Mouse (Mus musculus) testis, adult 2 months (tissue): Measurements from ENCODE around the gene 1700025B11Rik. TPM values are rescaled to one million over a fixed set of nuclear protein-coding genes. Genes with fewer than 3 reads are reported as not detected.

ENCODE experiments used
- H3K27ac ChIP-seq: fragments of 200-500 bp; 2 replicates; pipeline ENCODE4 v1.5.1; 2012; ENCODE audit warnings: low read depth, low read length; ENCODE audit not compliant: control insufficient read depth, insufficient read depth
- H3K27me3 ChIP-seq: fragments of 200-500 bp; 2 replicates; pipeline ENCODE4 v1.6.1; 2012; ENCODE audit warnings: mild to moderate bottlenecking, low read length, moderate library complexity; ENCODE audit not compliant: control insufficient read depth, insufficient read depth
- H3K36me3 ChIP-seq: fragments of 200-500 bp; 2 replicates; pipeline ENCODE4 v1.6.1; 2012; ENCODE audit warnings: mild to moderate bottlenecking, low read length; ENCODE audit not compliant: control insufficient read depth, insufficient read depth
- H3K4me1 ChIP-seq: fragments of 200-500 bp; 2 replicates; pipeline ENCODE4 v1.6.1; 2012; ENCODE audit warnings: low read length; ENCODE audit not compliant: control insufficient read depth, insufficient read depth
- H3K4me3 ChIP-seq: fragments of 200-500 bp; 2 replicates; pipeline ENCODE4 v1.5.1; 2012; ENCODE audit warnings: low read depth, mild to moderate bottlenecking, low read length, moderate library complexity, mixed read lengths; ENCODE audit not compliant: control insufficient read depth
- CTCF ChIP-seq: fragments of 200-500 bp; IDR thresholded peaks from 2 replicates; pipeline ENCODE4 v1.5.1; 2012; ENCODE audit warnings: low read depth, mild to moderate bottlenecking, inconsistent platforms, low read length, moderate library complexity; ENCODE audit not compliant: control insufficient read depth, insufficient read depth, insufficient replicate concordance
- POLR2A ChIP-seq: fragments of 200-500 bp; IDR thresholded peaks from 2 replicates; pipeline ENCODE4 v1.6.1; 2012; ENCODE audit warnings: low read depth, mild to moderate bottlenecking, inconsistent platforms, low read length, moderate library complexity; ENCODE audit not compliant: control insufficient read depth
- polyA plus RNA-seq: library from polyadenylated mRNA; depleted of rRNA; stranded (reverse); fragments of >200 nt; gene quantifications from 2 replicates; pipeline ENCODE4 v1.2.3, GENCODE M21; 2012; rRNA removed

1700025B11Rik gene
- 107 and 146 TPM in 2 replicates for polyA plus RNA-seq

- H3K36me3 ChIP-seq: no peaks in the 10 kb centered on the region
- H3K4me1 ChIP-seq: no peaks in the 10 kb centered on the region
- no peaks in the 10 kb centered on the region for H3K27me3 ChIP-seq
- TF ChIP-seq POLR2A (no peak), CTCF (no peak)
- H3K4me3 ChIP-seq: peak within 1 kb of the TSS; percentile 70
- no peak within 1 kb of the TSS for H3K27ac ChIP-seq
Measured at GRCm38 (mm10) chr15:77561792-77562191, at the start of gene 1700025B11Rik. 1700025B11Rik (minus strand) TSS chr15:77561892.

DNA sequence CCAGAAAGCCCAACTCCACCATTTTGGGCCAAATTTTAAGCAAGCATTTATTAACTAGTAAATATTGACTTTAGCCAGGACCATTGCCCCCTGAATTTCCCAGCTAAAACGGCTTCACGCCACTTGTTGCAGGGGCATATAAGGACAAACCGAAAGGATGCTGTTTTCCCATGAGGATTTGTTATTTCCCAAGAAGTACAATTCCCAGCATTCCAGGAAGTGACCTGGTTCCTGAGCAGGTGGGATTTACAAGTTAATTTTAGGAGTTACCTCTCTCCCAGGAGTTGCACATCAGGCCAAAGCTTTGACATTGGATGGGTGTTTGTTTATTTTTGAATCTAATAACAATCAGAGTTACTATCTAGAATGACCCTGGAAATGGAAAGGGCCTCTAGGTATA lies 44.4 kb upstream of the 1700025B11Rik start:
- Histone ChIP-seq H3K4me3 (no peak overlapping the region), H3K27ac (no peak overlapping the region), H3K36me3 (no peaks in the 10 kb centered on the region), H3K4me1 (no peaks in the 10 kb centered on the region), H3K27me3 (no peaks in the 10 kb centered on the region)
- TF ChIP-seq CTCF: no peak
- TF ChIP-seq POLR2A: no peak

DNA sequence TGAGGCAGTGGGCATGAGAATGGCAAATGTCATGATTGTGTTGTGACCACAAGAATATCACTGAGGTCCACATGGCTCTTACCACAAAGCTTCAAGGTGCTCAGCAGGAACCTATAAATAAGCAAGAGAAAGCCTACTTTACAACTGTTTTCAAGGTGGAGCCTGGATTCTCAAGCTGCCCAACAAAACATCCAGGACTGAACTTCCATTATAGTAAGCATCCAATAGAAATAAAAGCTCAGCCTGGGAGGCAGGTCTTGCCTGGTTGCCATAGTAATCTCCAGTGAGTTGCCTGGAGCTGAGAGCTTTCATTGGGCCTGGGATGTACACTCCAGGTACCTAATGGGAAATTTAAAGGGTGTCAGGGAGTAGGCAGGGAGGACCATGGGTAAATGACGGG lies 37.3 kb upstream of the 1700025B11Rik start, which contains the start of gene Gm36245:
Gm36245 (plus strand) TSS at position 301 of the 400 bp plus-strand sequence.
- peaks cover 2% of the 10 kb centered on the region; the same call in 1 of the 2 replicates for H3K4me1 ChIP-seq
- no peaks in the 10 kb centered on the region for H3K36me3 ChIP-seq
- H3K27ac ChIP-seq: no peak within 1 kb of the TSS
- H3K4me3 ChIP-seq: no peak within 1 kb of the TSS
- no peaks in the 10 kb centered on the region for H3K27me3 ChIP-seq
- TF ChIP-seq POLR2A (no peak), CTCF (no peak)

GRCm38 (mm10) chr15:77598429-77598828 lies 36.7 kb upstream of the 1700025B11Rik start:
- Histone ChIP-seq H3K36me3 (no peaks in the 10 kb centered on the region), H3K27ac (no peak overlapping the region), H3K4me3 (no peak overlapping the region), H3K27me3 (no peaks in the 10 kb centered on the region), H3K4me1 (peaks cover 2% of the 10 kb centered on the region; the same call in 1 of the 2 replicates)
- TF ChIP-seq POLR2A (no peak), CTCF (no peak)

GRCm38 (mm10) chr15:77595961-77596360 lies 34.3 kb upstream of the 1700025B11Rik start, which contains the start of gene Apol10b:
Apol10b (minus strand) TSS chr15:77596125.
- TF ChIP-seq POLR2A: no peak
- TF ChIP-seq CTCF: no peak
- Histone ChIP-seq H3K36me3 (no peaks in the 10 kb centered on the region), H3K27ac (no peak within 1 kb of the TSS), H3K4me1 (peaks cover 2% of the 10 kb centered on the region; the same call in 1 of the 2 replicates), H3K27me3 (no peaks in the 10 kb centered on the region), H3K4me3 (no peak within 1 kb of the TSS)

DNA sequence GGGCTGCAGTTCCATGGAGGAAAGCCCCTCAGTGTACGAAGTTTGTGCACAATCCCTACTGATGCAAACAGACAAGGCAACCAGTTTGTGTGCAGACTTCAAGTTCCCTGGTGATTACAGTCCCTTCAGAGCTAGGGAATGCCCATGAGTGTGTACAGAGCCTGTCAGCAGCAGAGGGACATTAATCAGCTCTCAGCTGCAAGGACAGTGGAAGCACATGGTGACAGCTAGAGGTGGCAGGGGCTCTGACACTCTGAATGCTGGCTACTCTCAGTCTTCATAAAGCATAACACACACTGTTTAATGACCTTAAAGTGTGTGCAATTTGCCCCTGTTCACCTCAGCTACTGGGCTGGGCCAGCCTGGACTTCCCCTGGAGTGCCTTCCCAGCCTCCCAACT lies 31.9 kb upstream of the 1700025B11Rik start:
- H3K36me3 ChIP-seq: no peaks in the 10 kb centered on the region
- no peaks in the 10 kb centered on the region for H3K27me3 ChIP-seq
- H3K27ac ChIP-seq: no peak overlapping the region
- TF ChIP-seq POLR2A (no peak), CTCF (no peak)
- H3K4me1 ChIP-seq: peaks cover 2% of the 10 kb centered on the region; the same call in 1 of the 2 replicates
- H3K4me3 ChIP-seq: no peak overlapping the region

- TF ChIP-seq CTCF (no peak), POLR2A (no peak)
- Histone ChIP-seq H3K4me1 (no peaks in the 10 kb centered on the region), H3K4me3 (no peak overlapping the region), H3K27me3 (no peaks in the 10 kb centered on the region), H3K36me3 (no peaks in the 10 kb centered on the region), H3K27ac (no peak overlapping the region)
Measured at GRCm38 (mm10) chr15:77590881-77591280, 29.2 kb upstream of the 1700025B11Rik start.

DNA sequence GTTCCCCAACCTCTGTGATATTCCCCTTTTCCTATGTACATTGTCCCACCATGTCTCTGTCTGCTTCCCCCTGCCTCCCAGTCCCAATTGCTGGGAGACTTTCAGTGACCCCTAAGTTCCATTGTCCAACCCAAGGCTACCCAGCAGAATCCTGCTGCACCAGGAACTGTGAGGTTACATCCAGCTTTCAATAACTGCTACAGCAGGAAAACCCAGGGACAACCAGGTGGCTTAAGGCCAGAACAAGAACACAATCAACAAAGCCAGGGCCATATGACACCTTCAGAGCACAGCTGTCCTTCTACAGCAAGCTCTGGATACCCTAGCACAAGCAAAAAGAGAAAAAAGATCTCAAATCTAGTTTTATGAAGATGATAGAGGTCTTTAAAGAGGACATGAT lies 27.3 kb upstream of the 1700025B11Rik start:
- H3K36me3 ChIP-seq: no peaks in the 10 kb centered on the region
- TF ChIP-seq CTCF: no peak
- TF ChIP-seq POLR2A: no peak
- no peak overlapping the region for H3K27ac ChIP-seq
- H3K27me3 ChIP-seq: no peaks in the 10 kb centered on the region
- H3K4me1 ChIP-seq: no peaks in the 10 kb centered on the region
- no peak overlapping the region for H3K4me3 ChIP-seq
